Mouse (Mus musculus): ENCODE measurements at regions not wholly inside any gene's neighbourhood (a gene's known extent, or its start where the extent isn't known, plus 50 kb on each side); places are given as distances from the start of the nearest gene placed in this dataset.

DNA sequence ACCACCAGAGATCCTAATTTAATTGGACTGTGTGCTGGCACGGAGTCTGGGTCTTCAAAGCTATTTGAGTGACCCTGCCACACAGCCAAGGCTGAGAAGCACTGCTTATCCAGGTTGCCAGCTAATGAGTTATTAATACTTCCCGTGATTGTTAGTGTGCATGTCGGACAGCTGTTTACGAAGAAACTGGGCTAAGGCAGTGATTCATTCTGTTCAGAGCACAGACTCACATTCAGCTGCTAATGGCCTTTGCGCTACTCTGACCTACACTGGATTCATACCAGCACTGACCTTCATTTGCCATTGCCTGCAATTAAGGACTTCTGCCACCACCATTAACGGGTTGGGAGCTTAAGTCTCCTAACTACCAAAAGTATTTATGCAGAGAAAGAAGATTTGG lies 156.7 kb upstream of the Dppa4 start:
- peak; percentile 56 for DNase-seq (ENCODE audit: low read depth, low spot score)

DNA sequence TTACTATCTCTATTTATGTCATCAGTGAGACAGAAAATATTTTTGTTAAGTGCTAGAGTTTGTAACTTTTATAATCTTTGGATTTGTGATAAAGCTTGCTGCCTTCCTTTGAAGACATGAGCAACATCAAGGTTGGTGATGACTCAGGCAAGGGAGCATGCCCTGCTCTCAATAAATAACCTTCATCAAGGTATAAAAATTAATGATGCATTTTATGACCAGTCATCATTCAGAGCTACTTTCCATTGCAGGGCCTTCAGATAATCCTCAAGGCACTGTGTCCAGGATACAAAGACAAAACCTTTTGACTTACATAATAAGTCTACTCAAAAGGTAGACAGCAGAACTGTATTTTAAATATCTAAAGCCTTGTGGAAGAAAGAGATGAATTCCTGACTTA lies 156.2 kb upstream of the Dppa4 start:
- DNase-seq (ENCODE audit: low read depth, low spot score): no peak

DNA sequence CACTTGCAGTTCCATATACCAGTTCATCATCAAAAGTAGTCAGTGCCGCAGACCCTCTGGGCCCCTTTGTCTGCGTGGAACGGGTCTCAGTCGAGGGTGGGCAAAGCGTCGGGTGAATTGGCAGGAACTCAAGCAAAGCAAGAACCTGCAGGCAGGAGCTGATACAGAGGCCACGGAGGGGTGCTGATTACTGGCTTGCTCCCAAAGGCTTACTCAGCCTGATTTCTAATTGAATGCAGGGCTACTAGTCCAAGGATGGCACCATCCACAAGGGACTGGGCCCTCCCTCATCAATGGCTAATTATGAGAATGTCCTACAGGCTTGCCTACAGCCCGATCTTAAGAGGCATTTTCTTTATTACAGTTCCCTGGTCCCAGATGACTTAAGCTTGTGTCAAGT lies 128.2 kb upstream of the Dppa4 start:
- DNase-seq (ENCODE audit: low read depth, low spot score): peak; percentile 16

DNA sequence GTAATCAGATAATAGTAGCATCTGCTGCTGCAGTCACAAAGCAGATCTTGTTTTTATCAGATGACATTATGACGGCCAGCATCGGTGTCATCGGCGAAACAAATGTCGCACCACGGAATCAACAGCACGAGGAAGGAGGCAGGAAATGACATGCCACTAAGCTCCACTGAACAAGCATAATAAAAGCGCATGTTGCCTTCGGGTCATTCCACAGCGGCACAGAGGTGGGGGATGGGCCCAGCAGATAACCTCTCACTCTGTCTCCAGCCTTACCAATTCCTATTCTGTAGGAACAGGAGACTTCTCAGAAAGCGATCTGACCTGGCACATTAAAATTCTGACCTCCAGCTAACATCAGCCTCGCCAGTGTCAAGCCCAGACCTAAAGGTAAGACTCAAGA lies 93.1 kb upstream of the Dppa4 start:
- no peak for DNase-seq (ENCODE audit: low read depth, low spot score)

DNA sequence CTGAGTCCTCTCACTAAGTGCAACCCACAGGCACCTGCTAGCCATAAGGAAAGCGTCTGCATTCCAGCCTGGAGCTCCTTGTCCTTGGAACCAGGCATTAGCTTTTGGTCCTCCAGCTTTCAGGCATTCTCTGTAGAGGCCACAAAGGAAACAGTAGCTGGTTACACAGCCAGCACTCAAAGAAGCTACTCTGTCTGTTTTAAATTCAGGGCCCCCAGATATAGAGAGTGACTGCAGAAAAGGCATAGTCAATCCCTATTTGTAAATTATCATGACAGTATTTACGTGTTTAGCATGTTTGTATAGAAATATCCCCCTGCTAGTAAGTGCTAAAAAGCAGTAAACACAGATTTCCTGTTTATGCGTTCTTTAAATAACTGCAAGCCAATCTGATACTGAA lies 91.3 kb upstream of the Dppa4 start:
- no peak for DNase-seq (ENCODE audit: low read depth, low spot score)

DNA sequence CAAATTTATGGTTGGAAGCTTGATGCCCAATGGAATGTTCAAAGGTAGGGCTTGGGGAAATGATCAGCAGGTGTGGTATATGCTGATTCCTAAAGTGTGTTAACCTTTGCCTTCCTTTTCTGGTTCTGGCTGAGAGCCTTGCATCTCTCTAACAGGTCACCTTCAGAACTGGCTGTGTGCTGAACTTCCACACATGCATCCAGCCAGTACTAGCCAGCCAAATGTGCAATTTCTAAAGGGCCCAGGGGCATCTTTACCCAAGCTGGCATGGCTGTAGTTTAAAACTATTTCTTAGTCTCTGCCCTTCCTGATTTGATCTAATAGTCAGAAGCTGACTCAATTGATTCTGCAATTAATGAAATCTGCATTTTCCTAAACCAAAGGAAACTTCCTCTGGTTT lies 68.6 kb upstream of the Dppa4 start:
- DNase-seq (ENCODE audit: low read depth, low spot score): peak; percentile 9

All from ZHBTc4 (cell line).